Mouse (Mus musculus) brain, embryonic 14.5 days (tissue): ENCODE measurements around the gene Bri3.

Experiments used
- CTCF ChIP-seq: fragments of 200-500 bp; IDR thresholded peaks from 2 replicates; pipeline ENCODE4 v1.5.1; 2012; ENCODE audit warnings: inconsistent platforms, mild to moderate bottlenecking, moderate library complexity, borderline replicate concordance; ENCODE audit not compliant: insufficient read depth, insufficient read length; ENCODE audit errors: extremely low read depth
- POLR2A ChIP-seq: fragments of 200-500 bp; IDR thresholded peaks from 2 replicates; pipeline ENCODE4 v1.6.1; 2012; ENCODE audit warnings: mild to moderate bottlenecking, inconsistent platforms, borderline replicate concordance; ENCODE audit not compliant: poor library complexity, insufficient read depth, insufficient read length, severe bottlenecking; ENCODE audit errors: extremely low read depth

DNA sequence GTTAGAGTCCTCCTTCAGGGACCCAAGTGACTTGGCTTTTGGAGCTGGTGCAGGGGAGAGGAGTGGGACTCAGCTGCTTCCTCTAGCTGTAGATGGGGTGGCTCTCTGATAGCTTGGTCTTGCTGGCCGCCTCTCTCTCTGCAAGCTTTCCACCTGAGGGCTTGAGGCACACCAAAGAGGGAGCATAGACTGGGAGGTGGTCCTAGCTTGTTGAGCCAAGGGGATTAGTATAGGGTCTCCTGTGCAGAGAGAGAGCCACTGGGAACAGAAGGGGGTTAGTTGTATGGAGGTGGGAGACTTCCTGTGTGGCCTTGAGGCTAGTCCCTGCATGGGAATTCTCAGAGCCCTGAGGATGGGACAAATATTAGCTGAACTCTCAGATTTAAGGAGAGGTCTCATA lies 12.7 kb downstream of the Bri3 start:
- TF ChIP-seq CTCF = no peak
- no peak for TF ChIP-seq POLR2A
